Mouse (Mus musculus): Measurements from ENCODE around the gene 1700020N15Rik. TPM values are rescaled to one million over a fixed set of nuclear protein-coding genes. Genes with fewer than 3 reads are reported as not detected.

Gene 1700020N15Rik
- polyA plus RNA-seq (2012; rRNA removed; ENCODE audit: low replicate concordance): not detected in 2 replicates

DNA sequence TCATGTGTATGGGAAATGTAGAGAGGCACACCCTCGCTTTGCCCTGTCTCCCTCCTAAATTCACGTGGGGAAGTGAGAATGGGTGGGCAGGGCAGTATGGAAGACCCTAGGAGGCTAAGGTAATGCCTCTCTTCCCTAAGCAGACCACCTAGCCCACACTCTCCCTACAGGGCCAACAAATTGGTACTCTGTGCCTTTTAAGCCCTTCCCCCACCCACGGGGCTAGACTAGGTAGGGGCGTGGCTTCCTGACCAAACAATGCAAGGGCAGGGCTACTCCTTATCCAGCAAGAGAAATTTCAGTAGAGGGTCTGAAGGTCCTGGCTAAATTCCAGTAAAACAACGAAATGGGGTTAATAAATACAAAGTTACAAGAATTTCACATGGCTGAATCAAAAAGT is at the start of gene 1700020N15Rik:
Gene 1700020N15Rik, plus strand, starts transcription at position 301 of the 400 bp plus-strand sequence.

